Mouse (Mus musculus): ENCODE data around the gene Capn11. TPM values are rescaled to one million over a fixed set of nuclear protein-coding genes. Genes with fewer than 3 reads are reported as not detected.

Capn11 gene
- total and polyA plus RNA-seq, 3 experiments, result 0.03 TPM; not detected in 2

- Histone ChIP-seq H3K27me3 (ENCODE audit: control insufficient read depth in 1 of 2, insufficient read depth in 2 of 2, low read length in 2 of 2) (no peaks in the 10 kb centered on the region), H3K9ac (ENCODE audit: control insufficient read depth, low read depth, low read length, poor library complexity, severe bottlenecking) (no peak overlapping the region), H3K9me3 (replicated peaks; ENCODE audit: insufficient read depth, low read length) (no peaks in the 10 kb centered on the region), H3K4me3 (ENCODE audit: control insufficient read depth in 1 of 2, insufficient read depth in 1 of 2, low read depth in 2 of 2, low read length in 2 of 2) (no peak overlapping the region), H3K79me2 (ENCODE audit: control insufficient read depth, insufficient read depth, low read length, poor library complexity) (peaks cover 18% of the 10 kb centered on the region), H3K4me1 (ENCODE audit: control insufficient read depth in 1 of 2, insufficient read depth in 2 of 2, low read length in 2 of 2) (peaks cover 0 to 11% of the 10 kb centered on the region in 2 experiments; a peak in 2 of 4 replicates), H3K36me3 (ENCODE audit: control insufficient read depth in 1 of 2, insufficient read depth in 2 of 2, low read length in 2 of 2) (peaks cover 0 to 5% of the 10 kb centered on the region in 2 experiments), H3K27ac (ENCODE audit: control insufficient read depth, low read depth, low read length) (no peak overlapping the region)
- TF ChIP-seq MAFK (IDR thresholded peaks at IDR 0.05; ENCODE audit: borderline replicate concordance, low read depth, low read length) (no peak), CTCF (IDR thresholded peaks at IDR 0.05 in 2 of 3, conservative IDR thresholded peaks at IDR 0.05 in 1 of 3; ENCODE audit: control insufficient read depth in 1 of 3, insufficient read depth in 1 of 3, low read depth in 2 of 3, low read length in 3 of 3, poor library complexity in 1 of 3, severe bottlenecking in 1 of 3) (peak; percentile 52 to 69 (median 57))
- DNase-seq (ENCODE audit: low read depth, low spot score), result peak; percentile 66
Measured at GRCm38 (mm10) chr17:45681588-45681987, 22.5 kb upstream of the Capn11 start.

DNA sequence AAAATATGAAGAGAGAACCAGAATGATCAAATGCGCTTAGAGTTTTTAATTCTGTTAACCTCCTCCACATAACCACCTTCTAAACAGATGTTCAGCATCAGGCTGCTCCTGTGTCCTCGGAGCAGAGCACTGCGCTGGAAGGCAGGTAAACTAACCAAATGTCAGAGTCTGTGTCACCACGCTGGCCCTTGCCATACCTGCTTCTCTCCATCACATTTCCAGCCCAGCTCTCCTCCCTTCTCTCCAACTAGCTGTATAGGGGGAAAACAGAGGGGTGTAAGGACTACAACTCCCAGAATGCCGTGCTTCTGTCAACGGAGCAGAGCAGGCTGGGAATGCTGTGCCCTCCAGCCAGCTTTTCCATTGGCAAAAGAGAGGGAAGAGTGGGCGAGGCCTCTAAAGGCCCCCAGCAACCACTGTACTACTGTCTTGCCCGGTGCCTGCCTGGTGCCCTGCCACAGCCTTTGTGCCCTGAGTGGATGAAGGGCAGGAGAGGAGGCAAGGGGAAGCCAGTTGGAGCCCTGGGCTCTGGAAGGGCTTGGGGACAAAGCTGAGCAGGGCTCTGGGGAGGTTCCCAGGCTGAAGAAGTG is 21.4 kb upstream of the Capn11 start:
- H3K9ac ChIP-seq (ENCODE audit: control insufficient read depth, low read depth, low read length, poor library complexity, severe bottlenecking), result no peak overlapping the region
- peaks cover 0 to 5% of the 10 kb centered on the region in 2 experiments for H3K36me3 ChIP-seq (ENCODE audit: control insufficient read depth in 1 of 2, insufficient read depth in 2 of 2, low read length in 2 of 2)
- DNase-seq (ENCODE audit: low read depth, low spot score), result no peak
- peaks cover 0 to 11% of the 10 kb centered on the region in 2 experiments; a peak in 2 of 4 replicates for H3K4me1 ChIP-seq (ENCODE audit: control insufficient read depth in 1 of 2, insufficient read depth in 2 of 2, low read length in 2 of 2)
- TF ChIP-seq USF2 (IDR thresholded peaks at IDR 0.05; ENCODE audit: borderline replicate concordance in 1 of 2, insufficient read depth in 1 of 2, low read depth in 1 of 2, low read length in 2 of 2) (no peak), HCFC1 (IDR thresholded peaks at IDR 0.05; ENCODE audit: low read depth, low read length) (peak; percentile 86), NRF1 (IDR thresholded peaks at IDR 0.05; ENCODE audit: insufficient read depth, low read depth, low read length, poor library complexity, severe bottlenecking) (no peak), KAT2A (conservative IDR thresholded peaks at IDR 0.05; ENCODE audit: low read depth, low read length) (peak; percentile 49; the same call in 1 of the 2 replicates)
- no peaks in the 10 kb centered on the region for H3K9me3 ChIP-seq (replicated peaks; ENCODE audit: insufficient read depth, low read length)
- H3K79me2 ChIP-seq (ENCODE audit: control insufficient read depth, insufficient read depth, low read length, poor library complexity), result peaks cover 10% of the 10 kb centered on the region
- H3K27me3 ChIP-seq (ENCODE audit: control insufficient read depth in 1 of 2, insufficient read depth in 2 of 2, low read length in 2 of 2), result no peaks in the 10 kb centered on the region
- no peak overlapping the region for H3K27ac ChIP-seq (ENCODE audit: control insufficient read depth, low read depth, low read length)
- H3K4me3 ChIP-seq (ENCODE audit: control insufficient read depth in 1 of 2, insufficient read depth in 1 of 2, low read depth in 2 of 2, low read length in 2 of 2), result no peak overlapping the region

GRCm38 (mm10) chr17:45678106-45678505 is 19.0 kb upstream of the Capn11 start:
- Histone ChIP-seq H3K36me3 (ENCODE audit: control insufficient read depth in 1 of 2, insufficient read depth in 2 of 2, low read length in 2 of 2) (no peaks in the 10 kb centered on the region; a peak in 2 of 4 replicates), H3K4me3 (ENCODE audit: control insufficient read depth in 1 of 2, insufficient read depth in 1 of 2, low read depth in 2 of 2, low read length in 2 of 2) (no peak overlapping the region), H3K27ac (ENCODE audit: control insufficient read depth, low read depth, low read length) (no peak overlapping the region), H3K4me1 (ENCODE audit: control insufficient read depth in 1 of 2, insufficient read depth in 2 of 2, low read length in 2 of 2) (no peaks in the 10 kb centered on the region), H3K27me3 (ENCODE audit: control insufficient read depth in 1 of 2, insufficient read depth in 2 of 2, low read length in 2 of 2) (no peaks in the 10 kb centered on the region), H3K79me2 (ENCODE audit: control insufficient read depth, insufficient read depth, low read length, poor library complexity) (no peaks in the 10 kb centered on the region; the same call in 1 of the 2 replicates), H3K9me3 (replicated peaks; ENCODE audit: insufficient read depth, low read length) (no peaks in the 10 kb centered on the region), H3K9ac (ENCODE audit: control insufficient read depth, low read depth, low read length, poor library complexity, severe bottlenecking) (no peak overlapping the region)
- peak; percentile 60 for DNase-seq (ENCODE audit: low read depth, low spot score)
- TF ChIP-seq ZKSCAN1 (IDR thresholded peaks at IDR 0.05; ENCODE audit: low read depth, low read length) (no peak), RAD21 (IDR thresholded peaks at IDR 0.05; ENCODE audit: low read depth, low read length) (peak; percentile 43), CHD2 (IDR thresholded peaks at IDR 0.05; ENCODE audit: low read length) (no peak), USF1 (IDR thresholded peaks at IDR 0.05; ENCODE audit: low read depth, low read length) (no peak), NRF1 (IDR thresholded peaks at IDR 0.05; ENCODE audit: insufficient read depth, low read depth, low read length, poor library complexity, severe bottlenecking) (no peak), ZC3H11A (IDR thresholded peaks at IDR 0.05; ENCODE audit: low read depth, low read length) (peak; percentile 21; the same call in 1 of the 2 replicates), CHD1 (IDR thresholded peaks at IDR 0.05; ENCODE audit: low read depth, low read length) (no peak), ETS1 (IDR thresholded peaks at IDR 0.05; ENCODE audit: low read depth, low read length) (no peak), E2F4 (IDR thresholded peaks at IDR 0.05; ENCODE audit: borderline replicate concordance, low read depth, low read length) (no peak), SMC3 (IDR thresholded peaks at IDR 0.05; ENCODE audit: low read depth, low read length) (peak; percentile 73), JUND (IDR thresholded peaks at IDR 0.05; ENCODE audit: low read depth, low read length) (no peak), MYC (IDR thresholded peaks at IDR 0.05; ENCODE audit: low read depth, low read length) (no peak), MEF2A (IDR thresholded peaks at IDR 0.05; ENCODE audit: extremely low read depth, insufficient replicate concordance, low read depth, low read length, poor library complexity, severe bottlenecking) (no peak), MAZ (IDR thresholded peaks at IDR 0.05; ENCODE audit: low read depth, low read length) (0 out of 2 replicates have a peak, but pooled peaks have one; percentile 30), CTCF (IDR thresholded peaks at IDR 0.05 in 2 of 3, conservative IDR thresholded peaks at IDR 0.05 in 1 of 3; ENCODE audit: control insufficient read depth in 1 of 3, insufficient read depth in 1 of 3, low read depth in 2 of 3, low read length in 3 of 3, poor library complexity in 1 of 3, severe bottlenecking in 1 of 3) (peak; percentile 79 to 93 (median 81)), MAFK (IDR thresholded peaks at IDR 0.05; ENCODE audit: borderline replicate concordance, low read depth, low read length) (no peak), NELFE (IDR thresholded peaks at IDR 0.05; ENCODE audit: low read depth, low read length) (no peak), UBTF (IDR thresholded peaks at IDR 0.05; ENCODE audit: borderline replicate concordance, insufficient read depth, low read depth, low read length) (no peak), TCF12 (IDR thresholded peaks at IDR 0.05; ENCODE audit: low read depth, low read length) (no peak), GATA1 (IDR thresholded peaks at IDR 0.05; ENCODE audit: low read depth, low read length) (no peak)
